8 mouse cellular contexts compared by ENCODE assay signal in genomic region chr5:120619201-120619600, GRCm38 (mm10). TPM values are rescaled to one million over a fixed set of nuclear protein-coding genes. Genes with fewer than 3 reads are reported as not detected.
A peak's percentile ranks its signal among the peaks of the same experiment; 100 is the strongest.
DNase-seq lines count a peak whose midpoint lies in the region; ATAC-seq lines count a peak whose summit lies in the region.

No protein-coding gene starts in this region.

- no peak overlapping the region for H3K4me2 ChIP-seq in neural tube, embryonic 15.5 days

- H3K27me3 ChIP-seq in neural tube, embryonic 15.5 days (replicated peaks) = no peaks in the 10 kb centered on the region

- ATAC-seq in frontal cortex, adult (ENCODE audit: low TSS enrichment) = no peak
- no peak for ATAC-seq in neural tube, embryonic 15.5 days (ENCODE audit: low FRiP score)

- peaks cover 17% of the 10 kb centered on the region for H3K4me1 ChIP-seq in neural tube, embryonic 15.5 days

- no peak overlapping the region for H3K9ac ChIP-seq in neural tube, embryonic 15.5 days (replicated peaks)

- no peak overlapping the region for H3K27ac ChIP-seq in neural tube, embryonic 15.5 days (replicated peaks)

- DNase-seq in frontal cortex, postnatal 36 days (ENCODE audit: low spot score in 2 of 2) = peak; percentile 66 to 72
- DNase-seq in neural tube, embryonic 10.5 days (ENCODE audit: extremely low spot score, low spot score) = peak; percentile 69
- peak; percentile 65 for DNase-seq in c-Kit-positive CD71-negative TER-119-negative erythroid progenitor cells, embryonic 14.5 days (ENCODE audit: low read depth)
- DNase-seq in kidney, postnatal 10 days = peak; percentile 74
- DNase-seq in naive thymus-derived CD4-positive, alpha-beta T cell, adult 2 months (ENCODE audit: low read depth) = peak; percentile 87
- DNase-seq in yolk sac, embryonic 10.5 days (ENCODE audit: low spot score) = peak; percentile 36

- peaks cover 74% of the 10 kb centered on the region for H3K36me3 ChIP-seq in neural tube, embryonic 15.5 days

- H3K4me3 ChIP-seq in neural tube, embryonic 15.5 days (replicated peaks) = no peak overlapping the region

- WGBS in neural tube, embryonic 15.5 days = 18% methylated on average over 5 of the region's 5 CpGs

- no peaks in the 10 kb centered on the region for H3K9me3 ChIP-seq in neural tube, embryonic 15.5 days (replicated peaks)

RNA-seq across cellular contexts. Expression of gene Ddx54, which starts 6.7 kb away (rescaled TPM):
- 35.7 and 42.0 TPM in 2 replicates for polyA plus RNA-seq in neural tube, embryonic 15.5 days (2015; fragmentation: Nextera tagmentation; extraction: Ambion mirVana)

RNA-seq across cellular contexts. Expression of gene Rita1, which starts 6.8 kb away (rescaled TPM):
- 29.4 and 34.0 TPM in 2 replicates for polyA plus RNA-seq in neural tube, embryonic 15.5 days (2015; fragmentation: Nextera tagmentation; extraction: Ambion mirVana)

RNA-seq across cellular contexts. Expression of gene Cfap73, which starts 14.8 kb away (rescaled TPM):
- polyA plus RNA-seq in neural tube, embryonic 15.5 days (2015; fragmentation: Nextera tagmentation; extraction: Ambion mirVana) = 0.33 and 0.80 TPM in 2 replicates

RNA-seq across cellular contexts. Expression of gene Rasal1, which starts 29.4 kb away (rescaled TPM):
- polyA plus RNA-seq in neural tube, embryonic 15.5 days (2015; fragmentation: Nextera tagmentation; extraction: Ambion mirVana) = 0.24 and 0.93 TPM in 2 replicates

RNA-seq across cellular contexts. Expression of gene Iqcd, which starts 30.4 kb away (rescaled TPM):
- polyA plus RNA-seq in neural tube, embryonic 15.5 days (2015; fragmentation: Nextera tagmentation; extraction: Ambion mirVana) = 1.3 and 1.5 TPM in 2 replicates

Comparison
In these comparisons a context has a peak if more than half of its experiments do, and no peak if none do; other contexts are left out.
1. DNase-seq: peak in every context shown above with its lines; median percentile 87 in naive thymus-derived CD4-positive, alpha-beta T cell, adult 2 months; 74 in kidney, postnatal 10 days; 69 in frontal cortex, postnatal 36 days; 69 in neural tube, embryonic 10.5 days; 65 in c-Kit-positive CD71-negative TER-119-negative erythroid progenitor cells, embryonic 14.5 days; 36 in yolk sac, embryonic 10.5 days.